Mouse (Mus musculus): ENCODE measurements around the gene Emp2. TPM values are rescaled to one million over a fixed set of nuclear protein-coding genes. Genes with fewer than 3 reads are reported as not detected.

Emp2 gene
- polyA plus RNA-seq (2016; fragmentation: Nextera tagmentation; extraction: Ambion mirVana), result 2.4 and 4.2 TPM in 2 replicates

GRCm38 (mm10) chr16:10313646-10314088, at the start of gene Emp2:
Gene Emp2 (minus strand): TSS chr16:10313968.
- peaks cover 41% of the 10 kb centered on the region for H3K27me3 ChIP-seq (ENCODE audit: low read depth, poor library complexity, severe bottlenecking)
- DNase-seq (ENCODE audit: low spot score), result peak; percentile 75
- no peaks in the 10 kb centered on the region for H3K9me3 ChIP-seq (replicated peaks)
- H3K4me3 ChIP-seq, result peak within 1 kb of the TSS; percentile 62
- peak within 1 kb of the TSS; percentile 77 for H3K27ac ChIP-seq
- peaks cover 45% of the 10 kb centered on the region for H3K4me1 ChIP-seq
- under 1% methylated on average over 39 of the region's 40 CpGs for WGBS
- H3K36me3 ChIP-seq, result no peaks in the 10 kb centered on the region

- Histone ChIP-seq H3K27me3 (ENCODE audit: low read depth, poor library complexity, severe bottlenecking) (peaks cover 5% of the 10 kb centered on the region; the same call in 1 of the 2 replicates), H3K36me3 (no peaks in the 10 kb centered on the region), H3K4me3 (no peak overlapping the region), H3K27ac (no peak overlapping the region), H3K9me3 (replicated peaks) (no peaks in the 10 kb centered on the region), H3K4me1 (peaks cover 19% of the 10 kb centered on the region)
- WGBS, result 78% methylated on average over 1 of the region's 1 CpGs
- DNase-seq (ENCODE audit: low spot score), result no peak
Observed at GRCm38 (mm10) chr16:10363061-10363460, 49.3 kb upstream of the Emp2 start.

- Histone ChIP-seq H3K27ac (no peak overlapping the region), H3K9me3 (replicated peaks) (no peaks in the 10 kb centered on the region), H3K4me1 (peaks cover 8% of the 10 kb centered on the region), H3K36me3 (no peaks in the 10 kb centered on the region), H3K27me3 (ENCODE audit: low read depth, poor library complexity, severe bottlenecking) (peaks cover 5% of the 10 kb centered on the region; the same call in 1 of the 2 replicates), H3K4me3 (no peak overlapping the region)
- 84% methylated on average over 6 of the region's 6 CpGs for WGBS
- no peak for DNase-seq (ENCODE audit: low spot score)
Observed at GRCm38 (mm10) chr16:10359241-10359640, 45.5 kb upstream of the Emp2 start.

GRCm38 (mm10) chr16:10358010-10358934, 44.5 kb upstream of the Emp2 start:
- WGBS, result 17% methylated on average over 29 of the region's 30 CpGs
- Histone ChIP-seq H3K36me3 (no peaks in the 10 kb centered on the region), H3K27ac (peak overlapping the region; percentile 61), H3K4me1 (peaks cover 8% of the 10 kb centered on the region), H3K9me3 (replicated peaks) (no peaks in the 10 kb centered on the region), H3K27me3 (ENCODE audit: low read depth, poor library complexity, severe bottlenecking) (peaks cover 5% of the 10 kb centered on the region; the same call in 1 of the 2 replicates), H3K4me3 (peak overlapping the region; percentile 37)
- peak; percentile 79 for DNase-seq (ENCODE audit: low spot score)

GRCm38 (mm10) chr16:10355004-10355403, 41.2 kb upstream of the Emp2 start:
- Histone ChIP-seq H3K27me3 (ENCODE audit: low read depth, poor library complexity, severe bottlenecking) (peaks cover 5% of the 10 kb centered on the region; the same call in 1 of the 2 replicates), H3K36me3 (no peaks in the 10 kb centered on the region), H3K4me1 (peaks cover 8% of the 10 kb centered on the region), H3K4me3 (no peak overlapping the region), H3K9me3 (replicated peaks) (no peaks in the 10 kb centered on the region), H3K27ac (no peak overlapping the region)
- DNase-seq (ENCODE audit: low spot score), result no peak

GRCm38 (mm10) chr16:10351050-10351636, 37.4 kb upstream of the Emp2 start:
- WGBS, result 66% methylated on average over 9 of the region's 9 CpGs
- H3K4me3 ChIP-seq, result no peak overlapping the region
- DNase-seq (ENCODE audit: low spot score), result no peak

GRCm38 (mm10) chr16:10349876-10350275, 36.1 kb upstream of the Emp2 start:
- no peaks in the 10 kb centered on the region for H3K9me3 ChIP-seq (replicated peaks)
- no peak for DNase-seq (ENCODE audit: low spot score)
- no peaks in the 10 kb centered on the region for H3K4me1 ChIP-seq
- 0 out of 2 replicates have a peak overlapping the region, but pooled peaks have one; percentile 27 for H3K27ac ChIP-seq
- no peaks in the 10 kb centered on the region for H3K36me3 ChIP-seq
- WGBS, result 82% methylated on average over 10 of the region's 10 CpGs
- H3K4me3 ChIP-seq, result no peak overlapping the region
- no peaks in the 10 kb centered on the region for H3K27me3 ChIP-seq (ENCODE audit: low read depth, poor library complexity, severe bottlenecking)

More at GRCm38 (mm10) chr16:10351050-10351636, 37.4 kb upstream of the Emp2 start:
- Histone ChIP-seq H3K27me3 (ENCODE audit: low read depth, poor library complexity, severe bottlenecking) (no peaks in the 10 kb centered on the region), H3K4me1 (no peaks in the 10 kb centered on the region), H3K36me3 (no peaks in the 10 kb centered on the region), H3K27ac (no peak overlapping the region), H3K9me3 (replicated peaks) (no peaks in the 10 kb centered on the region)

GRCm38 (mm10) chr16:10349436-10349835, 35.7 kb upstream of the Emp2 start:
- H3K27me3 ChIP-seq (ENCODE audit: low read depth, poor library complexity, severe bottlenecking), result no peaks in the 10 kb centered on the region
- H3K36me3 ChIP-seq, result no peaks in the 10 kb centered on the region
- 0 out of 2 replicates have a peak overlapping the region, but pooled peaks have one; percentile 27 for H3K27ac ChIP-seq
- WGBS, result 67% methylated on average over 5 of the region's 5 CpGs
- no peak overlapping the region for H3K4me3 ChIP-seq
- no peaks in the 10 kb centered on the region for H3K4me1 ChIP-seq
- no peaks in the 10 kb centered on the region for H3K9me3 ChIP-seq (replicated peaks)
- no peak for DNase-seq (ENCODE audit: low spot score)

GRCm38 (mm10) chr16:10347551-10347950, 33.8 kb upstream of the Emp2 start:
- 86% methylated on average over 7 of the region's 7 CpGs for WGBS

GRCm38 (mm10) chr16:10341110-10341509, 27.3 kb upstream of the Emp2 start:
- Histone ChIP-seq H3K9me3 (replicated peaks) (no peaks in the 10 kb centered on the region), H3K36me3 (no peaks in the 10 kb centered on the region), H3K4me1 (peaks cover 10% of the 10 kb centered on the region), H3K27me3 (ENCODE audit: low read depth, poor library complexity, severe bottlenecking) (no peaks in the 10 kb centered on the region), H3K27ac (no peak overlapping the region), H3K4me3 (no peak overlapping the region)
- WGBS, result 79% methylated on average over 4 of the region's 4 CpGs
- DNase-seq (ENCODE audit: low spot score), result no peak

More at GRCm38 (mm10) chr16:10347551-10347950, 33.8 kb upstream of the Emp2 start:
- no peak overlapping the region for H3K27ac ChIP-seq
- no peaks in the 10 kb centered on the region for H3K36me3 ChIP-seq
- no peaks in the 10 kb centered on the region for H3K4me1 ChIP-seq
- H3K9me3 ChIP-seq (replicated peaks), result no peaks in the 10 kb centered on the region
- no peaks in the 10 kb centered on the region for H3K27me3 ChIP-seq (ENCODE audit: low read depth, poor library complexity, severe bottlenecking)
- no peak overlapping the region for H3K4me3 ChIP-seq
- no peak for DNase-seq (ENCODE audit: low spot score)

GRCm38 (mm10) chr16:10339930-10340329, 26.2 kb upstream of the Emp2 start:
- Histone ChIP-seq H3K36me3 (no peaks in the 10 kb centered on the region), H3K27ac (no peak overlapping the region), H3K9me3 (replicated peaks) (no peaks in the 10 kb centered on the region), H3K4me3 (no peak overlapping the region), H3K27me3 (ENCODE audit: low read depth, poor library complexity, severe bottlenecking) (no peaks in the 10 kb centered on the region), H3K4me1 (peaks cover 10% of the 10 kb centered on the region)
- WGBS, result 93% methylated on average over 10 of the region's 10 CpGs
- no peak for DNase-seq (ENCODE audit: low spot score)

GRCm38 (mm10) chr16:10338601-10339000, 24.8 kb upstream of the Emp2 start:
- H3K9me3 ChIP-seq (replicated peaks), result no peaks in the 10 kb centered on the region
- no peak for DNase-seq (ENCODE audit: low spot score)
- H3K27me3 ChIP-seq (ENCODE audit: low read depth, poor library complexity, severe bottlenecking), result no peaks in the 10 kb centered on the region
- H3K27ac ChIP-seq, result no peak overlapping the region
- no peaks in the 10 kb centered on the region for H3K36me3 ChIP-seq
- WGBS, result 93% methylated on average over 5 of the region's 5 CpGs
- no peak overlapping the region for H3K4me3 ChIP-seq
- H3K4me1 ChIP-seq, result peaks cover 10% of the 10 kb centered on the region
